Mouse (Mus musculus) liver, adult 2 months (tissue): Measurements from ENCODE around the gene Cmtr1.

Source experiments
- CTCF ChIP-seq: fragments of 200-500 bp; IDR thresholded peaks from 2 replicates; pipeline ENCODE4 v1.5.1; 2011; ENCODE audit warnings: low read depth, low read length, control low read depth
- POLR2A ChIP-seq: fragments of 200-500 bp; IDR thresholded peaks from 2 replicates; pipeline ENCODE4 v1.6.1; 2011; ENCODE audit warnings: low read length, control low read depth; ENCODE audit not compliant: insufficient read depth; ENCODE audit errors: extremely low read depth

- TF ChIP-seq POLR2A: no peak
- no peak for TF ChIP-seq CTCF
Measured at GRCm38 (mm10) chr17:29712565-29712964, 52.2 kb downstream of the Cmtr1 start.
